Mouse (Mus musculus): ENCODE measurements around the gene Tent2. TPM values are rescaled to one million over a fixed set of nuclear protein-coding genes. Genes with fewer than 3 reads are reported as not detected.
"Not testable (repeated sequence)": the region's sequence is repeated elsewhere in the genome, so short reads cannot be mapped to it uniquely, and the experiment has no call there.

Tent2 gene
- polyA plus RNA-seq, 1 experiment from 2014 or later, result 61.9 TPM

DNA sequence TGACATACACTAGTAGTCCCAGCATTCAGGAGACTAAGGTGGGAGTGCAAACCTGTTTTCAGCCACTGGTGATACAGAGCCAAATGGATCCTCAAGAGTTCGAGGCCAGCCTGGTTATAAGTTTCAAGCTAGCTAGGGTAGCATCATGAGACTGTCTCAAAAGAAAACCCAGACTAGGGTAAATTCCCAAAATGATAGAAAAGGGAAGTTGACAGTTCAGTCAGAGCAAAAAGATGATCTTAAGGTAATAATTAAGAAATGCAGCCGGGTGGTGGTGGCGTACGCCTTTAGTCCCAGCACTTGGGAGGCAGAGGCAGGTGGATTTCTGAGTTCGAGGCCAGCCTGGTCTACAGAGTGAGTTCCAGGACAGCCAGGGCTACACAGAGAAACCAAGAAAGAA is 4.4 kb downstream of the Tent2 start:
- peaks cover 10% of the 10 kb centered on the region; the same call in 1 of the 2 replicates for H3K4me1 ChIP-seq
- H3K27ac ChIP-seq (replicated peaks); H3K27me3 ChIP-seq; H3K9me3 ChIP-seq; H3K9ac ChIP-seq (replicated peaks); ATAC-seq (ENCODE audit: low FRiP score, low read depth); H3K36me3 ChIP-seq; H3K4me2 ChIP-seq (replicated peaks); H3K4me3 ChIP-seq: not testable (repeated sequence)
- WGBS, result 95% methylated on average over 5 of the region's 5 CpGs

DNA sequence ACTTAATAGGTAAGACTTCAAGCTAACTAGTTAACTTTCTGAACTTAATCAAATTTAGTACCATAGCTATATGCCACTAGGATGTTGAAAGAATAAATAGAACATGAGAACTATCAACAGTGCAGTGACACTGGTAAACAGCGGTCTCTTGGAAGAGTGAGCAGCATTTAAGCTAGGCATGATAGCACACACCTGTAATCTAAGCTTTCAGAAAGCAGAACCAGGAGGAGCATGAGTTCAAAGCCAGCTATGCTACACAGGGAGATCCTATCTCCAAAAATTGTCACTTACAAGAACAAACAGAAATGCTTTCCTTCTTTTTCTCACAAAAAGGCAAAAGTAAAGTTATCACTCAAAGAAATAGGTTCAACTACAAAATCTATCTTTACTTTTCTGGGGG is 11.8 kb downstream of the Tent2 start:
- no peak overlapping the region for H3K27ac ChIP-seq (replicated peaks)
- H3K9ac ChIP-seq (replicated peaks), result no peak overlapping the region
- no peaks in the 10 kb centered on the region for H3K4me1 ChIP-seq
- H3K4me3 ChIP-seq, result no peak overlapping the region
- H3K36me3 ChIP-seq, result peaks cover 11% of the 10 kb centered on the region
- WGBS, result 97% methylated on average over 1 of the region's 1 CpGs
- H3K27me3 ChIP-seq, result no peaks in the 10 kb centered on the region
- ATAC-seq (ENCODE audit: low FRiP score, low read depth), result no peak
- no peaks in the 10 kb centered on the region for H3K9me3 ChIP-seq
- H3K4me2 ChIP-seq (replicated peaks), result no peak overlapping the region

DNA sequence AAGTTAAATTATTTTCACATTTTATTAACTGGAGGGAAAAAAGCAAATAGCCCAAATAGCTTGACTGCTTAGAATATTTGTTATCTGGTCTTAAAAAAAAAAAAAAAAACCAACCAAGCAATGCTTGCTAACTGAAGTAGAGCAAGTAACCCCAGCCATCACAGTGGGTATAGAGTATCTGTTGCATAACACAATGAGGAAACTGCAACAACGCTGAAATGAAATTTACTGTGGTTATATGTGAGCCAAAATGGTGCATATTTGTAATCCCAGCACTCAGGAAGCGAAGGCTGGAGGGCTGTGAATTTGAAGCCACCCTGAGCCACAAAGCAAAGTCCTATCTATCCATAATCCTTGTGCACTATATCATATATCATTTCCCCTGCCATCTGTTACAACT is 12.7 kb downstream of the Tent2 start:
- H3K4me1 ChIP-seq, result no peaks in the 10 kb centered on the region
- no peak for ATAC-seq (ENCODE audit: low FRiP score, low read depth)
- peaks cover 11% of the 10 kb centered on the region for H3K36me3 ChIP-seq
- H3K9ac ChIP-seq (replicated peaks), result no peak overlapping the region
- no peak overlapping the region for H3K4me3 ChIP-seq
- WGBS, result 94% methylated on average over 2 of the region's 2 CpGs
- no peak overlapping the region for H3K27ac ChIP-seq (replicated peaks)
- H3K9me3 ChIP-seq, result no peaks in the 10 kb centered on the region
- H3K27me3 ChIP-seq, result no peaks in the 10 kb centered on the region
- H3K4me2 ChIP-seq (replicated peaks), result no peak overlapping the region

DNA sequence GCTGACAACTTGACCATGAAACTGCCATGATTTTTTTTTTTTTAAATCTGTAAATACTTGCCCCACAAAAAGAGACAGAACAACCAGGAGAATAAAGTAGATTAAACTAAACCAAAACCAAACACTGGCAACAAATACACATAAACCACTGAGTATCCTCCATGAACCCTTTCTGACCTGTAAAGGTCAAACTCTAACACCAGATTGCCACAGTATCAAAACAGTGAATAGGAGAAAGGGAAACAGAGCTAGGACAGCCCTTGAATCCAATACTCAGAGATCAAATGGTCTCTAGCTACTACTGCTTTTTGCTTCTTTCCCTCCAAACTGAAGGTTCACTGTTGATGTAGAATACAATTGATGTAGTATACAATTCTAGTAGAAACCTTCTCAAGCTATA is 14.6 kb downstream of the Tent2 start:
- no peak overlapping the region for H3K9ac ChIP-seq (replicated peaks)
- H3K36me3 ChIP-seq, result peaks cover 12% of the 10 kb centered on the region
- H3K27me3 ChIP-seq, result no peaks in the 10 kb centered on the region
- H3K4me2 ChIP-seq (replicated peaks), result no peak overlapping the region
- H3K9me3 ChIP-seq, result no peaks in the 10 kb centered on the region
- H3K4me3 ChIP-seq, result no peak overlapping the region
- ATAC-seq (ENCODE audit: low FRiP score, low read depth), result no peak
- no peak overlapping the region for H3K27ac ChIP-seq (replicated peaks)
- H3K4me1 ChIP-seq, result no peaks in the 10 kb centered on the region

DNA sequence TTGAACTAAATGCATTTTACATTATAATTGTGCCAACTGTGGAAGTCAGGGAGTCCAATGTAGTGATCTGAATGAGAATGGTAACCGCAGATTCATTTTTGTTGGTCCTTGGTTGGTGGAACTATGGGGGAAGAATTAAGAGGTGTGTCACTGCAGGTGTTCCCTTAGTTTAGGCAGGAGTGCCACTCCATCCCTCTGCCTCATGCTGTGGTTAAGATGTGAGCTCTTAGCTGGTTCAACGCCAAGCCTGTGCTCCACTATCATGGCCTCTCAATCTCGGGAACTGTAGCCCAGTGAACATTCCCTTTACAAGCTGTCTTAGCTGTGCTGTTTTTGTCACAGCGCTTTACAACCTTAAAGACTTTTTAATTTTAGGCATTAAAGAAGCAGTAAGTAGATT is 28.9 kb downstream of the Tent2 start:
- WGBS, result 93% methylated on average over 4 of the region's 4 CpGs
- H3K9me3 ChIP-seq, result no peaks in the 10 kb centered on the region
- H3K9ac ChIP-seq (replicated peaks), result no peak overlapping the region
- peaks cover 32% of the 10 kb centered on the region for H3K36me3 ChIP-seq
- ATAC-seq (ENCODE audit: low FRiP score, low read depth), result no peak
- H3K4me1 ChIP-seq, result no peaks in the 10 kb centered on the region
- no peaks in the 10 kb centered on the region for H3K27me3 ChIP-seq
- no peak overlapping the region for H3K4me3 ChIP-seq
- H3K4me2 ChIP-seq (replicated peaks), result no peak overlapping the region
- no peak overlapping the region for H3K27ac ChIP-seq (replicated peaks)

DNA sequence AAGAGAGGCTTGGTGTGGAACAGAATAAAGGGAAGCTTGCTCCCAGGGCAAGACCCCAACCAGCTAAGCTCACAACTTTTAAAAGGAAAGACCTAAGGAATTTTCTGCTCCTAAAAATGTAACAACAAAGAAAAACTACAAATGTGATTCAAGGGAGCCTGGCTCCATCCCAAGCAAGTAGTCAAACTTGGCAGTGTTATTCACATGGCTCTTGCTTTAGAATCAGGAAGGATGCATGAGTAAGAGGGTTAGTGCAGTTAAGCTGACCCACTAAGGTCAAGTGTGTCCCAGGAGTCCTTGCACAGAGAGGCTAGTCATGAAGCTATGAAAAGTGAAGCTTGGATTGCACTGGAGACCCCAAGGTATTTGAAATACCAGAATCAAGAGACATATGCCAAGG is 29.7 kb downstream of the Tent2 start:
- ATAC-seq (ENCODE audit: low FRiP score, low read depth), result no peak
- peaks cover 34% of the 10 kb centered on the region for H3K36me3 ChIP-seq

DNA sequence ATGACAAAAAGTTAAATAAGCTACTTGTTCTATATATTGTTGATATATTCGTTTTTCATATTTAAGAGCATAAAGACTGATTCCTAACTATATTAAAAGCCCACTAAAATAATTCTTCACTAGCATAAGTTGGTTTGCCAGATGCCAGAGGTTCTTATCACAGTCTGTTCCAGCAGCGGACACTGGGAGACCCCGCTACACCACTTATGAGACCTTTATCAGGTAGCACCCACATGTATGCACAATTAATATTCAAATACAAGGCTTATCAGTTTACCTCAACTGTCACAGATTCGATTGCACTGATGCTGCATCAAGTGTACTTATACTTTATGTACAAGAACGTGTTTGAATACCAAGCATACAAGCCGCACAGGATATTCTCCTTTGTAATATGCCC is 33.9 kb downstream of the Tent2 start:
- H3K4me3 ChIP-seq, result no peak overlapping the region
- H3K36me3 ChIP-seq, result peaks cover 23% of the 10 kb centered on the region
- no peaks in the 10 kb centered on the region for H3K9me3 ChIP-seq
- no peak for ATAC-seq (ENCODE audit: low FRiP score, low read depth)
- H3K9ac ChIP-seq (replicated peaks), result no peak overlapping the region
- H3K27me3 ChIP-seq, result no peaks in the 10 kb centered on the region
- WGBS, result 93% methylated on average over 6 of the region's 6 CpGs
- no peak overlapping the region for H3K4me2 ChIP-seq (replicated peaks)
- H3K27ac ChIP-seq (replicated peaks), result no peak overlapping the region
- no peaks in the 10 kb centered on the region for H3K4me1 ChIP-seq

More for the DNA sequence above, 29.7 kb downstream of the Tent2 start:
- Histone ChIP-seq H3K4me2 (replicated peaks) (no peak overlapping the region), H3K9ac (replicated peaks) (no peak overlapping the region), H3K27me3 (no peaks in the 10 kb centered on the region), H3K9me3 (no peaks in the 10 kb centered on the region), H3K27ac (replicated peaks) (no peak overlapping the region), H3K4me1 (no peaks in the 10 kb centered on the region), H3K4me3 (no peak overlapping the region)

DNA sequence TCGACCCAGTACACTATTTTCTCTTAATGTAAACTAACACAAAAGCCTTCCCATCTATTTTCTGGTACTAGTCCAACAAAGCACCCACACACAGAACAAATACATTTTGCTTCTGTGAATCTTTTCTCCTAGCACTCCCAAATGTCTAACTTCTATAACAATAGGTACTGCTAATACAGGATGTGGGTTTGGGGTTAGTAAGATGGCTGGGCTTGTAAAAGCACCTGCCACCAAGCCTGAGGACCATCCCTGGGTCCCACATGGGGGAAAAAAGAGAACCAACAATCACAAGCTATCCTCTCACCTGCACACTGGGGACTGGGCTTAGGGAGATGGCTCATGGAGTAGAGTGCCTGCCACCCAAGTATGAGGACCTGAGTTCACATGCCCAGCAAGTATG is 38.9 kb downstream of the Tent2 start:
- H3K36me3 ChIP-seq, result peaks cover 23% of the 10 kb centered on the region; the same call in 1 of the 2 replicates
- 87% methylated on average over 1 of the region's 1 CpGs for WGBS

DNA sequence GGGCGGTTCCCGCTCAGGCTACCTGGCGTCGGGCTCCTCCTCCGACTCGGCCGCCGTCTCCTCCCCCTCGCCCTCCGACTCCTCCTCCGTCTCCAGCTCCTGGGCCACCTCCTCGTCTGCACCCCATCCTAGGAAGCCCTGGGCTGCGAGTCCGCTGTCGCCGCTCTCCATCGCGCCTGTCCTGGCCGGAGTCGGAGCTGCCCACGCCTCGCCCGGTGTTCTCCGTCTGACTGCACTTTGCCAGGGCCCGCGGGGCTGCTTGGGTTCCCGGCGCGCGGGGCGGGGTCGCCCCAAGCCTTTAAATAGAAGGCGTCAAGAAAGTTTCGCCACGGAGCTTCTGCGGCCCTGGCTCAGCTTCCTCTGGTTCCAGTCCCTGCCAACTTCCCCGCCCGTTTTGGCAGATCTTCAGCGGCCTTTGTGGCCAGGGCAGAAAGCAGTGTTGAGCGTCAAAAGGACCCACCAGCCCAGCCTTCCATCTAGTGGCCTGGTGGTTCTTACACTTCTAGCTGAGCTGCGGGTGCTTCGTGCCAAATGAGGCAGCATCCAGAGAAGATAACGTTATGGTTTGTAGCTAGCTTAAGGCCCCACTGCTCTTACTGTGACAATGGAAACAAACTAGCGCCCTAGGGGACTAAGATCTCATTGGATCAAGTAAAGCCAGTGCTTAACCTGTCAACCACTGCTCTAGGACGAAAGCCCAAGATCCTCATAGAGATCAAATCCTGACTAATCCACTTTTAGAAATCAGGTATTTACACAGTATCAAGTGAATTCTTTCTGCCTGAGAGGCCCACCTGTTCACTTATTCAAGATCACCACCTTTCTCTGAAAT is 47.6 kb downstream of the Tent2 start, which contains the start of gene Cmya5:
Gene Cmya5 (minus strand): TSS at position 389 of the 832 bp plus-strand sequence.
- Histone ChIP-seq H3K4me2 (replicated peaks) (peak within 1 kb of the TSS; percentile 70), H3K36me3 (0 out of 2 replicates have a peak, but pooled peaks cover 8% of the 10 kb centered on the region), H3K27me3 (no peaks in the 10 kb centered on the region; the same call in 1 of the 2 replicates), H3K9ac (replicated peaks) (peak within 1 kb of the TSS; percentile 51), H3K4me3 (peak within 1 kb of the TSS; percentile 44), H3K27ac (replicated peaks) (no peak within 1 kb of the TSS), H3K4me1 (peaks cover 21% of the 10 kb centered on the region), H3K9me3 (no peaks in the 10 kb centered on the region)
- peak; percentile 84 for ATAC-seq (ENCODE audit: low FRiP score, low read depth)
- 1% methylated on average over 43 of the region's 45 CpGs for whole genome bisulfite sequencing

More for the DNA sequence above, 38.9 kb downstream of the Tent2 start:
- Histone ChIP-seq H3K27ac (replicated peaks) (no peak overlapping the region), H3K27me3 (no peaks in the 10 kb centered on the region), H3K4me3 (no peak overlapping the region), H3K9ac (replicated peaks) (no peak overlapping the region), H3K4me1 (no peaks in the 10 kb centered on the region), H3K9me3 (no peaks in the 10 kb centered on the region), H3K4me2 (replicated peaks) (no peak overlapping the region)
- ATAC-seq (ENCODE audit: low FRiP score, low read depth), result no peak

DNA sequence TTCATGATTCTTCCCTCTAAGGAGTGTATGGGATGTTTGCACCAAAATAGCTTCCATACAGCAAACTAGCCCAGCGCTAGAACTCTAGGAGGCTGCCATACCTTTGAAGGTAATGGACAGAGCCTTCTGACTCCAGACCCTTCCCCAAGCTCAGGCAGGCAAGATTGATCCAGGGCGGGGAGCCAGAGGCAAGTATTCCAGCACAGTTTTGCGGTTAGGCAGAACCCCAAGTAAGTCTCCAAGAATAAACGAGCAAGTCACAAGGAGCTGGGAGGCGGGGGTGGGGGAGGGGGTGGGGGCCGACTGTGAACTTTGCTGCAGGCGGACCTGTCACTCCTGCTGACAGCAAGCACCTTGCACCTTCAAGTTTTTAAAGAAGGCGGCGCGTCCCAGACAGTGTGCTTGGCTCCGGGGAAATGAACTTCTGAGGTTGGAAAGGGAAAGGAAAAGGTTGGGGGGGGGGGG is 48.3 kb downstream of the Tent2 start:
- Histone ChIP-seq H3K9me3 (no peaks in the 10 kb centered on the region), H3K4me3 (peak overlapping the region; percentile 44), H3K27ac (replicated peaks) (no peak overlapping the region), H3K4me2 (replicated peaks) (peak overlapping the region; percentile 70), H3K27me3 (no peaks in the 10 kb centered on the region; the same call in 1 of the 2 replicates), H3K4me1 (peaks cover 21% of the 10 kb centered on the region), H3K9ac (replicated peaks) (peak overlapping the region; percentile 51; the same call in 1 of the 2 replicates), H3K36me3 (0 out of 2 replicates have a peak, but pooled peaks cover 2% of the 10 kb centered on the region)
- 19% methylated on average over 10 of the region's 11 CpGs for WGBS
- ATAC-seq (ENCODE audit: low FRiP score, low read depth), result no peak

DNA sequence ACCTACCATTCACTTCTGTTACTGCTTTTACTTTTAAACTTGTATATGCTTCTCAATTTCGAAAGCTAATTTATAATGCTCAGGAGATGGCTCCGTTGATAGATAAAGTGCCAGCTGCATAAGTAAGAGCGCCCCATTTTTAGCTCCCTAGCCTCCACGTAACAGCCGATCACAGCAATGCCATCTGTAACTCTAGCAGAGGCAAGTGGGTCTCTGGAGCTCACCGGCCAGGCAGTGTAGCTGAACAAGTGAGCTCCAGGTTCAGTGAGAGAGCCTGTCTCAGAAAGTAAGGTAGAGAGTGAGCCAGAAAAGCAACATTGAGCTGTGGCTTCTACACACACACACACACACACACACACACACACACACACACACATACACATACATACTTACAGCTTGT is 51.0 kb downstream of the Tent2 start:
- H3K4me1 ChIP-seq, result peaks cover 21% of the 10 kb centered on the region
- no peak overlapping the region for H3K4me2 ChIP-seq (replicated peaks)
- no peaks in the 10 kb centered on the region; the same call in 1 of the 2 replicates for H3K27me3 ChIP-seq
- 98% methylated on average over 6 of the region's 6 CpGs for WGBS
- no peak overlapping the region for H3K9ac ChIP-seq (replicated peaks)
- no peak overlapping the region for H3K4me3 ChIP-seq
- H3K9me3 ChIP-seq, result no peaks in the 10 kb centered on the region
- ATAC-seq (ENCODE audit: low FRiP score, low read depth), result no peak
- H3K27ac ChIP-seq (replicated peaks), result no peak overlapping the region
- no peaks in the 10 kb centered on the region for H3K36me3 ChIP-seq

DNA sequence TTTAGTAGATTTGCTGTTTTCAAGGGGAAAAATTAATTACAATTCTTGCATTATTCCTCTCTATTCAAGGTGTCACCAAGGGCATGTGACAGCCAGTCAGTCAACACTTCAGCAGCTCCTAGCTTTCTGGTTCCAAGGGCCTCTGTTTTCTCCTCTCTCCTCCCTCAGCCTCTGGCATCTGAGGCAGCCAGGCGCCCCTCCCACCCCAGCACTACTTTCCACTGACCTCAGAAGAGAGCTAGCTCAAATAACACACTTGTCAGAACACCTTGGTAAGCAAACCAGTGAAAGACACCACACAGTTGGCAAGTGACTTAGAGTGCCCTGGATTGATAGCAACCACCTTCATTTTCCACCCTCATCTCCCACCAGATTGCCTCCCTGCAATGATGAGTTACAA is 54.1 kb downstream of the Tent2 start:
- 72% methylated on average over 1 of the region's 1 CpGs for WGBS
- no peaks in the 10 kb centered on the region for H3K9me3 ChIP-seq
- no peak for ATAC-seq (ENCODE audit: low FRiP score, low read depth)
- H3K27me3 ChIP-seq, result no peaks in the 10 kb centered on the region
- H3K36me3 ChIP-seq, result no peaks in the 10 kb centered on the region
- no peak overlapping the region for H3K4me2 ChIP-seq (replicated peaks)
- no peak overlapping the region for H3K9ac ChIP-seq (replicated peaks)
- no peak overlapping the region for H3K27ac ChIP-seq (replicated peaks)
- no peak overlapping the region for H3K4me3 ChIP-seq
- no peaks in the 10 kb centered on the region for H3K4me1 ChIP-seq
